Mouse (Mus musculus): ENCODE measurements around the gene Pts.

DNA sequence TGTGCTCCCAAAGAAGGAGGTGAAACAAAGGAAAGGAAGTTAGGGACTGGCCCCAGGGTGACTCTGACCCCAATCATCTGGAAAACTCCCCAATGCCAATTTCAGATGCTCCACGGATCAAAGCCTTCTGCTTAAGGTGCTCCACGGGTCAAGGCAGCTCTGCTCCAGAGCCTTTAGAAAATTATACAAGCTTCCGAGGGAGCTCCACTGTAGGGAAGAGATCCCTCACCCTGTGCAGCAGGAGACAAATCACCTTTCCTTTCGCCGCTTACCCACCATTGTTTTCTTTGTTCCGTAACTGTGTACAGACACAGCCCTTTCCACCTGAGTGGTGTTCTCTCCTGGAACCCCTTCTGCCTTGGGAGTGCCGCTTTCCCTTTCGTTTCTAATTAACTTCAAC, 52.8 kb downstream of the Pts start:
- TF ChIP-seq GATA1 (IDR thresholded peaks at IDR 0.05; ENCODE audit: borderline replicate concordance, low read length) (no peak), FLI1 (IDR thresholded peaks at IDR 0.05; ENCODE audit: low read length) (no peak)

Measured in megakaryocyte, embryonic 14.5 days (primary cell).